Mouse (Mus musculus) liver, embryonic 14.5 days (tissue): ENCODE data around the gene Cacnb4.

Source experiments
- CTCF ChIP-seq: IDR thresholded peaks from 2 replicates; pipeline ENCODE4 v1.5.1; 2016; ENCODE audit warnings: antibody characterized with exemption, low read depth, control low read depth
- EP300 ChIP-seq: IDR thresholded peaks from 2 replicates; pipeline ENCODE4 v1.6.1; 2016; ENCODE audit warnings: antibody characterized with exemption, low read depth

DNA sequence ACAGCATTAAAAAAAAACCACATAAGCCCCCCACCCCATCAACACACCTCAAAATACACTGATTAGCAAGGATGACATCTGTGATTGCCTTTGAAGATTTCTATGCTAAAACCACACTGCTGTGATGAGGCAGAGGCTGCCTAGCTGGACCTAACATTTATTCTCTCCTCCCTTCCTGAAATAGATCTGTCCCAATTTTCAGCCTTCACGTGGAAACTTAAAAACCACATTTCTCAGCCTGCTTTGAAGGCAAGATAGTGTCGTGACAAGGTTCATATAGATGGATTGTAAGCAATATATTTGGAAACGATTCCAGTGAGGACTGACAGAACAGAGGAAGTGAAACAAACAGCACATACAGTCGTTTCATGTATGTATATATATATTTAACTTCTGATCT, 22.1 kb downstream of the Cacnb4 start:
- TF ChIP-seq CTCF: no peak
- TF ChIP-seq EP300: no peak
